Mouse (Mus musculus): ENCODE data around the gene Serpina3m.
"Not testable (repeated sequence)": the region's sequence is repeated elsewhere in the genome, so short reads cannot be mapped to it uniquely, and the experiment has no call there.

Serpina3m gene

GRCm38 (mm10) chr12:104338226-104338625 is at the start of gene Serpina3m, which contains the start of gene Serpina3k:
Gene Serpina3m, plus strand, starts transcription at chr12:104338486.
Gene Serpina3k, plus strand, starts transcription at chr12:104338486.
- DNase-seq (ENCODE audit: low read depth): not testable (repeated sequence)

- DNase-seq (ENCODE audit: low read depth): no peak
Measured at GRCm38 (mm10) chr12:104289872-104290271, 48.4 kb upstream of the Serpina3m start.

DNA sequence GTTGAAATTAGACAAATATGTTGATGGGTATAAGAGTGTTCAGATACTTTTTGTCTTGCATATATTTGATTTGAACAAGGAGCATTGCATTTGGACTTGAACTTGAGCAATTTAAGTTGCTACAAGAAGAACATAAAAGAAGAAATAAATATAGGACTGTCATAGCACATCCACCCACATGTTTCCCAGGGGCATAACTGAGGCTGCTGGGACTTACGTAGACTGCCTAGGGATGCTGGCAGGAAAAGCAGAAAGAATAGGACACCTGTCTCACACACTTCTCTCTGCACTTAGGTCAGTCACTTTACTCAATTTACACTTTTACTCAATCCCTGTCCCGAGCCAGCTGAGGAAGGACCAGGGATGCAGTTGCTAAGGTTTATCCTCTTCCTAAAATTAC is 44.3 kb upstream of the Serpina3m start:
- DNase-seq (ENCODE audit: low read depth): no peak

DNA sequence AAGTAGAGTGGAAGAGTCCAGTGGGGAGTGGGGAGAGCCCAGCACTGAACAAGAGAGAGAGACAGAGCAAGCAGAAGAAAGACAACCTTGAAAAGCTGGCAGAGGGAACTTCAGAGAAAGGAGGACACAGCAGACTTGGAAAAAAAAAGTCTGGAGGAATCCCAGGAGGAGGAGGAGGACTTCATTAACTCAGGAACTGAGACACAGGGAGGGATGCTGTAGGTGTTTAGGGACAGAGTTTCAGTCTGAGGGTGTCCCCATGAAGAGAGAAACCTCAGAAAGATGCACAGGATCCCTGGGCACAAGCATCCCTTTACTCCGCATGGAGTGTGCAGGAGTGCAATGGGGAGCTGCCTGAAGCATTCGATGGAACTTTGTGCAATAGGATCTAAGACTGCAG is 40.2 kb upstream of the Serpina3m start:
- no peak for DNase-seq (ENCODE audit: low read depth)

- no peak for DNase-seq (ENCODE audit: low read depth)
Measured at GRCm38 (mm10) chr12:104305991-104306390, 32.3 kb upstream of the Serpina3m start.

DNA sequence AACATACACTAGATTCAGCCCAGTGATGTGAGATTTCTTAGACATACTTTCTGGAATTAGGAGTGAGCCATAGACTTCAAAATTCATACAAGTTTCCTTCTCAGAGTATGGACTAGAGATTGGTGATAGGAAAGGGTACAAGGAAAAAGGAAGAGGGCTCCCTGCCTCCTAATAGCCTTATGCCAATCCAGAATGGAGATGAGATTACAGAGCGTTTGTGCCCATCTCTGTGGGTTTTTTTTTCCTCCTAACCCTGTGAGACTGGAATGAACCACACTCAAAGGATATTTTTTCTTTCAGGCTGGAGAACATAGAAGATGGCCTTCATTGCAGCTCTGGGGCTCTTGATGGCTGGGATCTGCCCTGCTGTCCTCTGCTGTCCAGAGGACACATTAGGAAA is 24.0 kb upstream of the Serpina3m start, which contains the start of gene Serpina3j:
TSS of gene Serpina3j (plus strand) at position 301 of the 400 bp plus-strand sequence.
- DNase-seq (ENCODE audit: low read depth): no peak

DNA sequence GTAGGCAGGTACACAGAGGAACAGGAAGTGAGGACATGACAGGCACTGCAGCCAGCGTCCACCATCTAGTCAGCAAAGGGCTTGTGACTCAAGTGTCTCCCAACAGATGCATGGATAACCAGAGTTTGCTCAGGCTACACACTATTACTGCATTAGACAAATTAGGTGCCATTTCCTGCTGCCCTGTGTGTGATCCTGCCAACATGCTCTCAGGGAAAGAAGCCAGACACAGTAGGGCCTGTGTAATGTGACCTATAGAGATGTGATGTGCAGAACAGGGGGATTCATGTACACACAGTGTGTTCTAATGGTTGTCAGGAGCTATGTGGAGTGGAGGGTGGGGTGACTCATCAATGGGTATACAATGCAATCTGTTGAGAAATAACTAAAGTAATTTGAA is 15.8 kb upstream of the Serpina3m start:
- DNase-seq (ENCODE audit: low read depth): no peak

DNA sequence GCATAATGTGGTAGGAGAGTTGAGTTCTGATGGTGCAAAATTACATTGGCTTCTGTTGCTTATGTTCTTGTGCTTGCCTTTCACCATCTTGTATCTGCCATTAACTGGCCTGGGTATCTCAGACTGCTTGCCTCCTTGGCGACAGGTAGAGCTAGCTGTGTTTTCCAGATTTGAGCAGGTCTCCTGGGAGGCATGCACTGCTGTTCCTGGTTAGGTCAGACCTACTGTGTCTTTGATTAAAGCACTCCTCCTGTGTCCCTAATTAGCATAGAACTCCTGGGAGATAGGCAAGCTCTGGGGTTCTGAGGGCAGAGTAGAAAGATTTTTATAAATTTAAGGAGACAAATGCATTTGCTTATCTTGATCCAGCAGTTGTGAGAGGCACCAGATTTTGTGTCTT is 6.6 kb upstream of the Serpina3m start:
- DNase-seq (ENCODE audit: low read depth): no peak

DNA sequence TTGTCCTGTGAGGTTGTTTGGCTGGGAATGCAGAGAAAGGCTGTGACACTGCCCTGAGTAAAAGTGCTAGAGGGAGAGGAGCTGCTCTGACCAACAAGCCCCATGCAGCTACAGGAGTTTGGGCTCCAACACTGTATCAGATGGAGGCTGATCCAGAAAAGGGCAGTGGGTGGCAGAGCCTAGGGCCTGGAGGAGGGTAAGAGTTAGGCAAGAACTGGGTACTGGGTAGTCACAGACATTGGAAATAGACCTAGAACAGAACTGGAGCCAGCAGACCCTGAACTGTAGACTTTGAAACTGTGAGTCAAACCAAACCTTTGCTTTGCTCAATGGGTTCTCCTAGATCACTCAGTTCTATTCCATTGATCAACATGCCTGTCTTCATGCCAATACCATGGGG is 1.4 kb upstream of the Serpina3m start:
- not testable (repeated sequence) for DNase-seq (ENCODE audit: low read depth)

DNA sequence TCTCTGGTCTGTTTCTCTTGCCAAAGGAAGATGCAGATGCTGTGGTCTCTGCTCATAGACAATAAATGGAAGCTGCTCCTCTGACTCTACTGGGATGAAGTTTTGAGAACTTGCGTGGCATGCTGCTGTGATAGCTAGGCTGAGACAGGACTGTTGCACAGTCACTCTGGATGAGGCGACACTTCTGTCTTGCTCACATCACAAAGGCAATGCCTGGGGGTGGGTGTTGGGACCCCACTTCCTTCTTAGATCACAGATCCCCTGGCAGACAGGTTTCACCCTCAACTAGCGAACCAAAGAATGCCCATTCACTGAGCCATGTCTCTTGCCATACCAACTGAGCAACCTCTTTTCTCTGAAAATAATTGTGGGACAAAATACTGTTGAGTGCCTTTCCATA is 419 bp downstream of the Serpina3m start:
- DNase-seq (ENCODE audit: low read depth): no peak

DNA sequence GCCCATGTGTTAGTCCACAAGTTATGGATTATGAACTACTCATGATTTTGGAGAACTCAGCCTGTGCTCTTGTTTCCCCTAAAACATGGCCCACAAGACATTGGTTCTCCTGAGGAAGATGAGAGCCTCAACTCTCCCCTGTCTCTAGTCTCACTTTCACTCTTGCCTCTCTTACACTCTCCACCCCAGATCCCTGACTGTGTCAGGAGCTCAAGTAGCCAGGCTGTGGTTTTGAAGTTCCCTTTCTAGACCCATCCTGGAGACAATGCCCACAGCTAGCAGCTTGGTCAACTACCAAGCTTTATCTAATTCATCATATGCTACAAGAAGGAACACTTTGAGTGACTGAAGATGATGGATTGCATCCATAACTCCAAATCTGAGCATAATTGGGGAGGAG is 4.2 kb downstream of the Serpina3m start:
- DNase-seq (ENCODE audit: low read depth): not testable (repeated sequence)

- no peak for DNase-seq (ENCODE audit: low read depth)
Measured at GRCm38 (mm10) chr12:104345181-104345580, 6.9 kb downstream of the Serpina3m start.

DNA sequence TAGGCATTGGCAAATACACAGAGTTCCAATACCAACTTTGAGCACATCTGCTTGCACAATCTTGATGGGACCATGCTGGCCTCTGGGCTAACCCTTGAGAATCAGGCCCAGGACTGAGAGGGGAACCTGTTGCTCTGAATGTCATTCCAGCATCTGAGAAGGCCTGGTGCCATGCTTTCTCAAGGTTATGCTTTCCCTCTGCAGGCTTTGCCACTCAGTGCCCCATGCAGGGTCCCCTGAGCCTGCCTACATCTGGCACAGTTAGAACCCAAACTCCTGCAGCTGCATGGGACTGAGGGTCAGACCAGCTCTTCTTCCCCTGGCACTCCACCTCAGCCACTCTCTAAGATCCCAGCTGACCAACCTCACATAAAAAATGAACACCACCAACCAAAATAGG is 7.4 kb downstream of the Serpina3m start:
- no peak for DNase-seq (ENCODE audit: low read depth)

DNA sequence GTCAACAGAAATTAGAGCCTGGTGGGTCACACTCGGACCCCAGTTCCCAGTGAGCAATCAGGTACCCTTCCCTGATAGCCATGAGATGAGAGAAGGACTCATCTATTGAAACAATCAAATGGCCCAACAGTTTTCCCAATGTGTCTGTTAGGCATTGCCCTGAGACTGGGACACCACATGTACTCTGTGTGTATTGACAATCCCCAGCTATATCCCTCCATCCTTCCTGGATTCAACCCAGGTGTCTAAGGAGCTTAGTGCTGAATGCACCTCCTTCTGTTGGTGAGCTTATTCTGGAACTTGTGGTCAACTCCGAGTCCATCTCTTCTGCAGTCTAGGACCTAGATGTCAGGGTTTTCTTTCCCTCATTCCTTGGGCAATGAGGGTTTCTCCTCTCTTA is 8.8 kb downstream of the Serpina3m start:
- no peak for DNase-seq (ENCODE audit: low read depth)

DNA sequence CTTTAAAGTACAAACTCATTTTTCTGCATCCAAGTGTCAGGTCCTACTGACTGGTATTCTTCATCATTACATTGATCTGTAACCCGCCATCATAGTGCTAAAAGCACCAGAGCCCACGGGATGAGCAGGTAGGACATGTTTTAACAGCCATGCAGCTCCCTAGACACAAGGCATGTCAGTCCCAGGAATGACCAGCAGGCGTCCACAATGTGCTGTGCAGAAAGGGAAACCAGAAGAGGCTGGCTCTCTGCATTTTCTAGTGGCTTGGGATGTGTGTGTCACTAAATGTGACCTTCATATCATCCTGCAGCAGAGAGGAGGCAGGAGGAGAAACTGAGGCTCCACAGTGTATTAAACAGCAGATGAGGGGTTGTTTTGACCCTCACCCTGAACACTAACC is 13.5 kb downstream of the Serpina3m start:
- peak; percentile 73 for DNase-seq (ENCODE audit: low read depth)

DNA sequence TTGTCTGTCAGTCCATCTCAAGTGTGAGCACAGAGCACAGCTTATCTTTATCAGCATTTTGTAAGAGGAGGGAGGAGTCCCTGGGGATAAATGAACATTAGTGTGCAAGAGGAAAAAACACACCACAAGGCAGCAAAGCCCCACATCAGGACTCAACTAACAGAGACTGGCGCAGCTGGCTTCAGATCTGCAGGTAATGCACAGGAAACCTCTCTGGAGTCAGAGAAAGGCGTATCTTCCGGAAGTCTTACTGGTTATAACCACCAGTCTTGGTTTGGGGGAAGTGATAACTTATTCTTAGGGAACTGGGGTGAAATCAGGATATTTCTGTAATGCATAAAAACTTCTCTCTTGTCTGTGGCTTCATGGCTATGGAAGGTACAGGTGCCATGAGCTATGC is 17.7 kb downstream of the Serpina3m start:
- no peak for DNase-seq (ENCODE audit: low read depth)

- DNase-seq (ENCODE audit: low read depth): no peak
Measured at GRCm38 (mm10) chr12:104369986-104370385, 31.7 kb downstream of the Serpina3m start.

DNA sequence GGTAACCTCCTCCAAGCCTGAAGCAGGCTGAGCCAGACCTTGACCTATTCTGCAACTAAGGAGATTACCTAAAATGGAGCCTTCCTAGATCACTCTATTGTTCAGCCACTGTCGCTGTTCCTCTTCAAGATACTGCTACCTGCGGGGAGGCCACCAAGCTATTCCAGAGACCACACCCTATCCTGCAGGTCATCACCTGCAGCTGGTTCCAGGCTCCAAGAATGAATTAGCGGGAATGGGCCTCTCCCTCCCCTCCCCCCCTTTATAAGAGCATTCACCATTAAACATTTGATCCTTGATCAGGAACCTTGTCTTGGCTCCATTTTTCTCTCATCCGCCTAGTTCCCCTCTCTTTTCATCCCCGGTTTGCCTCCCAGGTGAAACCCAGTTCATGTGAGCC is 38.9 kb downstream of the Serpina3m start:
- DNase-seq (ENCODE audit: low read depth): not testable (repeated sequence)

DNA sequence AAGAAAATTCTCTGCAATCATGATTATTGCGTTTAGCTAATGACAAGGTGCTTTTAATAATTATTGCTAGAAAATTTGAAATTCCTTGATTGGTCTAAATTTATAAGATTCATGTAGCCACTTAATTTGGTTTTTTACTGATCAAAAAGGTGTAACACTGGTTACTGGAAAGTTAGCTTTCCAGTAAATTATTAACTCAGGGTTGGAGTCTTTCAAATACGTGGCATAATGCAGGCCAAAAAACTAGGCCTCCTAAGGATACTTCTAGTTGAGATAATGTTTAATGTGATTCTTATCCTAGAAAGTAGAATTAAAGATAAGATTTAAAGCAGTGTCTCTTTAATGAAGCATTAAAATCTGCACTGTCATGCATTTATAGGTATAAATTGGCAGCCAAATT is 40.1 kb downstream of the Serpina3m start:
- DNase-seq (ENCODE audit: low read depth): not testable (repeated sequence)

GRCm38 (mm10) chr12:104378815-104379214 is 40.5 kb downstream of the Serpina3m start:
- DNase-seq (ENCODE audit: low read depth): not testable (repeated sequence)

DNA sequence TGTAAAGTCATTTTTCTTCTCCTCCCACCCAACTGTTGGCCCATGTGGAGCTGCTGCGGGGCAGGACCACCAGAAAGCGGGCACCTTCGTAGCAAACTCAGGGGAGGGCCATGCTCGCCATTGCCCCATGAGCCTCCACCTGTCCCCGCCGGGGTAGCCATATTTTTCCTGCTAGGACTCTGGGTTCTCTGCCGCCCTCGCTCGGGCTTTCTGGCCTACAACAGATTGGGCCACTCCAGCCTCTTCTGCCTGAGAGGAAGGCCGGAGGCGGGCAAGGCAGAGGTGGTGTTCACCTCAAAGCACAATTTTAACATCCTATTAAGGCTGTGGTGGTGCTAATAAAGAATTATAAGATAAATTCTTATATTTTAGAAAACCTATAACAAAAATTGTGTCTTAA is 41.6 kb downstream of the Serpina3m start:
- no peak for DNase-seq (ENCODE audit: low read depth)

- not testable (repeated sequence) for DNase-seq (ENCODE audit: low read depth)
Measured at GRCm38 (mm10) chr12:104381071-104381604, 42.9 kb downstream of the Serpina3m start.

- DNase-seq (ENCODE audit: low read depth): not testable (repeated sequence)
Measured at GRCm38 (mm10) chr12:104385987-104386386, 47.7 kb downstream of the Serpina3m start.

DNA sequence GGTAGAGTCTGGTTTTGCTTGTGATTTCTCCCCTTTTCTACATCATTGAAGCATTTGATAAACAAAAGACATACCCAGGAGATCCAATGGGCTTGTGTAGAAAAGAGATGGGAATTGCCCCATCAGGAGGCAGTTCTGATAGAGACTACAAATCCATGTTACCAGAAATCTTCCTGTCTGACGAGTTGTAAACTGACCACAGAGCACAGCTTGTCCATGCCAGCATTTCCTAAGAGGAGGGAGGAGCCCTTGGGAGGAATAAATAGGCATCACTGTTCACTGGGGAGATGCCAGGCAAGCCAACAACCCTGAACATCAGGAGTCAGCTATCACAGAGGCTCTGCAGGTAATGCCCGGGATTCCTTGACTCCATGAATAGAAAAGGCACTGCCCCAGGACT is 48.6 kb downstream of the Serpina3m start:
- not testable (repeated sequence) for DNase-seq (ENCODE audit: low read depth)

All from NIH3T3 (cell line).